Comparison of ENCODE assay signal across 20 mouse cellular contexts in genomic region chr8:95215709-95216360, GRCm38 (mm10). TPM values are rescaled to one million over a fixed set of nuclear protein-coding genes. Genes with fewer than 3 reads are reported as not detected.
DNase-seq lines count a peak whose midpoint lies in the region; ATAC-seq and TF ChIP-seq lines count a peak whose summit lies in the region.
"Had no signal": no experiment of that assay in that cellular context is flagged by ENCODE, and none has a peak within 500 bp of the region (broad histone marks: within the 10 kb centered on the region; RNA-seq: fewer than 3 reads in every experiment).

No protein-coding gene starts in this region.

- H3K4me3 ChIP-seq in intestine, postnatal 0 days (ENCODE audit: low read depth, low read length) = no peak overlapping the region
- no peak overlapping the region for H3K4me3 ChIP-seq in intestine, embryonic 15.5 days (replicated peaks)
- H3K4me3 ChIP-seq in liver, adult 2 months (ENCODE audit: insufficient read depth, low read depth, low read length) = no peak overlapping the region
- H3K4me3 ChIP-seq in liver, postnatal 0 days (ENCODE audit: low read depth, low read length) = no peak overlapping the region
- H3K4me3 ChIP-seq in kidney, postnatal 0 days (replicated peaks; ENCODE audit: low read depth, low read length) = no peak overlapping the region
- H3K4me3 ChIP-seq: hindbrain, embryonic 10.5 days; limb, embryonic 15.5 days; neural tube, embryonic 15.5 days had no signal

- TF ChIP-seq EP300 in liver, postnatal 0 days (IDR thresholded peaks at IDR 0.05; ENCODE audit: low read depth) = no peak

- H3K9me3 ChIP-seq in intestine, postnatal 0 days (ENCODE audit: control insufficient read depth) = no peaks in the 10 kb centered on the region
- H3K9me3 ChIP-seq in intestine, embryonic 15.5 days = no peaks in the 10 kb centered on the region
- no peaks in the 10 kb centered on the region for H3K9me3 ChIP-seq in liver, postnatal 0 days (ENCODE audit: low read length)
- no peaks in the 10 kb centered on the region for H3K9me3 ChIP-seq in kidney, postnatal 0 days (replicated peaks; ENCODE audit: low read length)
- H3K9me3 ChIP-seq: hindbrain, embryonic 10.5 days; limb, embryonic 15.5 days; neural tube, embryonic 15.5 days had no signal

- peak; percentile 18; the same call in 1 of the 2 replicates for TF ChIP-seq CTCF in intestine, postnatal 0 days (IDR thresholded peaks at IDR 0.05; ENCODE audit: low read depth)
- TF ChIP-seq CTCF in liver, adult 2 months (IDR thresholded peaks at IDR 0.05; ENCODE audit: low read depth, low read length) = no peak
- TF ChIP-seq CTCF in liver, postnatal 0 days (IDR thresholded peaks at IDR 0.05; ENCODE audit: low read depth) = no peak
- peak; percentile 34; the same call in 1 of the 2 replicates for TF ChIP-seq CTCF in kidney, postnatal 0 days (IDR thresholded peaks at IDR 0.05; ENCODE audit: low read depth)

- no peaks in the 10 kb centered on the region for H3K4me1 ChIP-seq in intestine, postnatal 0 days (replicated peaks; ENCODE audit: control insufficient read depth, insufficient read depth, low read length)
- no peaks in the 10 kb centered on the region; the same call in 1 of the 2 replicates for H3K4me1 ChIP-seq in intestine, embryonic 15.5 days (replicated peaks)
- no peaks in the 10 kb centered on the region for H3K4me1 ChIP-seq in liver, adult 2 months (ENCODE audit: control insufficient read depth, insufficient read depth, low read length)
- no peaks in the 10 kb centered on the region for H3K4me1 ChIP-seq in liver, postnatal 0 days (ENCODE audit: insufficient read depth)
- peaks cover 7% of the 10 kb centered on the region; the same call in 1 of the 2 replicates for H3K4me1 ChIP-seq in kidney, postnatal 0 days (replicated peaks; ENCODE audit: insufficient read depth, low read length)
- H3K4me1 ChIP-seq: hindbrain, embryonic 10.5 days; limb, embryonic 15.5 days; neural tube, embryonic 15.5 days had no signal

- H3K4me2 ChIP-seq in intestine, postnatal 0 days (replicated peaks; ENCODE audit: low read depth) = no peak overlapping the region
- H3K4me2 ChIP-seq in intestine, embryonic 15.5 days (replicated peaks) = no peak overlapping the region
- no peak overlapping the region for H3K4me2 ChIP-seq in liver, postnatal 0 days (ENCODE audit: low read depth, low read length)
- H3K4me2 ChIP-seq in kidney, postnatal 0 days (ENCODE audit: low read length) = no peak overlapping the region
- H3K4me2 ChIP-seq: limb, embryonic 15.5 days; neural tube, embryonic 15.5 days had no signal

- H3K9ac ChIP-seq in intestine, postnatal 0 days (ENCODE audit: low read depth, low read length) = no peak overlapping the region
- H3K9ac ChIP-seq in intestine, embryonic 15.5 days = no peak overlapping the region
- H3K9ac ChIP-seq in liver, adult 2 months (ENCODE audit: low read depth, low read length) = no peak overlapping the region
- H3K9ac ChIP-seq in liver, postnatal 0 days (replicated peaks) = no peak overlapping the region
- no peak overlapping the region for H3K9ac ChIP-seq in kidney, postnatal 0 days (ENCODE audit: low read depth, low read length)
- H3K9ac ChIP-seq: limb, embryonic 15.5 days; neural tube, embryonic 15.5 days had no signal

- DNase-seq in liver, adult 2 months (ENCODE audit: extremely low read depth, low read depth, low spot score) = peak; percentile 40
- no peak for DNase-seq in liver, postnatal 0 days
- DNase-seq in kidney, postnatal 0 days (ENCODE audit: low spot score) = peak; percentile 42
- peak; percentile 45 for DNase-seq in retina, postnatal 7 days (ENCODE audit: low read depth, low spot score)
- no peak for DNase-seq in cerebellum, adult 11-12 months
- DNase-seq: adrenal gland, postnatal 25 days; cerebellum, adult 11 months; cerebellum, postnatal 14 days; embryo, embryonic 11 days; layer of hippocampus, postnatal 36 days; lung, postnatal 10 days; midbrain, embryonic 14.5 days; thymus, postnatal 4 days had no signal

- no peak for ATAC-seq in intestine, postnatal 0 days
- no peak for ATAC-seq in intestine, embryonic 15.5 days
- ATAC-seq in liver, postnatal 0 days = no peak
- no peak for ATAC-seq in kidney, postnatal 0 days (replicated peaks; ENCODE audit: low FRiP score, low read depth)
- ATAC-seq: forebrain, embryonic 16.5 days; Patski had no signal

- no peak for TF ChIP-seq POLR2A in liver, adult 2 months (IDR thresholded peaks at IDR 0.05; ENCODE audit: extremely low read depth, insufficient read depth, low read length)

- no peaks in the 10 kb centered on the region for H3K79me2 ChIP-seq in liver, adult 2 months (ENCODE audit: control insufficient read depth, insufficient read depth, low read length)

- no peaks in the 10 kb centered on the region for H3K27me3 ChIP-seq in intestine, postnatal 0 days (replicated peaks; ENCODE audit: control insufficient read depth, insufficient read depth, low read length)
- no peaks in the 10 kb centered on the region for H3K27me3 ChIP-seq in intestine, embryonic 15.5 days (replicated peaks)
- no peaks in the 10 kb centered on the region for H3K27me3 ChIP-seq in liver, adult 2 months (ENCODE audit: control insufficient read depth, insufficient read depth, low read length)
- H3K27me3 ChIP-seq in liver, postnatal 0 days (ENCODE audit: insufficient read depth, low read length) = no peaks in the 10 kb centered on the region
- H3K27me3 ChIP-seq in kidney, postnatal 0 days (ENCODE audit: insufficient read depth, low read length) = no peaks in the 10 kb centered on the region
- H3K27me3 ChIP-seq: limb, embryonic 15.5 days; neural tube, embryonic 15.5 days; Patski had no signal

- WGBS in intestine, postnatal 0 days = 68% methylated on average over 11 of the region's 11 CpGs
- 69% methylated on average over 11 of the region's 11 CpGs for WGBS in intestine, embryonic 15.5 days
- WGBS in liver, adult 2 months = 67% methylated on average over 11 of the region's 11 CpGs
- WGBS in liver, postnatal 0 days (ENCODE audit: insufficient replicate concordance) = 63% methylated on average over 10 of the region's 11 CpGs
- 45% methylated on average over 11 of the region's 11 CpGs for WGBS in kidney, postnatal 0 days

- no peaks in the 10 kb centered on the region for H3K36me3 ChIP-seq in intestine, postnatal 0 days (ENCODE audit: control insufficient read depth, insufficient read depth)
- H3K36me3 ChIP-seq in intestine, embryonic 15.5 days = no peaks in the 10 kb centered on the region
- no peaks in the 10 kb centered on the region for H3K36me3 ChIP-seq in liver, adult 2 months (ENCODE audit: control insufficient read depth, insufficient read depth, low read length)
- H3K36me3 ChIP-seq in liver, postnatal 0 days (replicated peaks; ENCODE audit: insufficient read depth, low read length) = no peaks in the 10 kb centered on the region
- H3K36me3 ChIP-seq in kidney, postnatal 0 days (ENCODE audit: insufficient read depth, low read length) = no peaks in the 10 kb centered on the region
- H3K36me3 ChIP-seq: hindbrain, embryonic 10.5 days; limb, embryonic 15.5 days; neural tube, embryonic 15.5 days had no signal

- H3K27ac ChIP-seq in intestine, postnatal 0 days (ENCODE audit: low read depth, low read length) = no peak overlapping the region
- H3K27ac ChIP-seq in intestine, embryonic 15.5 days = no peak overlapping the region
- no peak overlapping the region for H3K27ac ChIP-seq in liver, adult 2 months (replicated peaks; ENCODE audit: insufficient read depth, low read depth, low read length)
- H3K27ac ChIP-seq in liver, postnatal 0 days (ENCODE audit: low read depth) = no peak overlapping the region
- no peak overlapping the region for H3K27ac ChIP-seq in kidney, postnatal 0 days
- H3K27ac ChIP-seq: hindbrain, embryonic 10.5 days; limb, embryonic 15.5 days; neural tube, embryonic 15.5 days had no signal

RNA-seq across cellular contexts. Expression of gene Kifc3, which starts 13.2 kb away (rescaled TPM):
- polyA plus RNA-seq in intestine, postnatal 0 days (2015; fragmentation: Nextera tagmentation; extraction: Ambion mirVana) = 20.9 and 21.1 TPM in 2 replicates
- 28.6 and 31.3 TPM in 2 replicates for polyA plus RNA-seq in intestine, embryonic 15.5 days (2015; fragmentation: Nextera tagmentation; extraction: Ambion mirVana)
- 6.8 and 9.3 TPM in 2 replicates for total RNA-seq in liver, adult 2 months (2014; rRNA removed)
- 17.3 and 28.3 TPM in 2 replicates for polyA plus RNA-seq in liver, adult 2 months (2012; rRNA removed)
- 5.3 and 5.4 TPM in 2 replicates for polyA plus RNA-seq in liver, postnatal 0 days (2015; fragmentation: Nextera tagmentation; extraction: Ambion mirVana)
- 41.2 and 46.2 TPM in 2 replicates for polyA plus RNA-seq in kidney, postnatal 0 days (2015; fragmentation: Nextera tagmentation; extraction: Ambion mirVana)

Comparison
In these comparisons a context has a peak if more than half of its experiments do, and no peak if none do; other contexts are left out.
1. DNase-seq: peak in liver, adult 2 months (single experiment), kidney, postnatal 0 days (single experiment) and retina, postnatal 7 days (single experiment); none in liver, postnatal 0 days (single experiment) and cerebellum, adult 11-12 months (single experiment).
2. CTCF ChIP-seq: peak in intestine, postnatal 0 days (single experiment) and kidney, postnatal 0 days (single experiment); none in liver, adult 2 months (single experiment) and liver, postnatal 0 days (single experiment).